Mouse (Mus musculus) liver, embryonic 15.5 days (tissue): ENCODE measurements around the gene Dchs1. TPM values are rescaled to one million over a fixed set of nuclear protein-coding genes. Genes with fewer than 3 reads are reported as not detected.

Source experiments
- ATAC-seq: fragments of 200-750 bp; cut with Nextera tagmentation; 2 replicates; pipeline ENCODE4 v1.8.0; 2017; ENCODE audit warnings: moderate number of reproducible peaks, mild to moderate bottlenecking, moderate library complexity; ENCODE audit not compliant: insufficient read depth
- H3K27ac ChIP-seq: fragments of 300-500 bp; sonication (generic); replicated peaks from 2 replicates; pipeline ENCODE4 v1.5.1; 2015; ENCODE audit warnings: mild to moderate bottlenecking, inconsistent platforms
- H3K27me3 ChIP-seq: fragments of 300-500 bp; sonication (generic); 2 replicates; pipeline ENCODE4 v1.6.1; 2015; ENCODE audit warnings: mild to moderate bottlenecking, inconsistent platforms
- H3K36me3 ChIP-seq: fragments of 300-500 bp; sonication (generic); replicated peaks from 2 replicates; pipeline ENCODE4 v1.6.1; 2015; ENCODE audit warnings: moderate library complexity, mild to moderate bottlenecking, inconsistent platforms
- H3K4me1 ChIP-seq: fragments of 300-500 bp; sonication (generic); replicated peaks from 2 replicates; pipeline ENCODE4 v1.6.1; 2015; ENCODE audit warnings: inconsistent platforms
- H3K4me2 ChIP-seq: fragments of 300-500 bp; sonication (generic); 2 replicates; pipeline ENCODE4 v1.6.1; 2015; ENCODE audit warnings: moderate library complexity, mild to moderate bottlenecking, inconsistent platforms
- H3K4me3 ChIP-seq: fragments of 300-500 bp; sonication (generic); replicated peaks from 2 replicates; pipeline ENCODE4 v1.5.1; 2015; ENCODE audit warnings: mild to moderate bottlenecking, inconsistent platforms
- H3K9ac ChIP-seq: fragments of 300-500 bp; sonication (generic); 2 replicates; pipeline ENCODE4 v1.6.1; 2015; ENCODE audit warnings: moderate library complexity, mild to moderate bottlenecking, inconsistent platforms
- H3K9me3 ChIP-seq: fragments of 300-500 bp; sonication (generic); replicated peaks from 2 replicates; pipeline ENCODE4 v1.6.1; 2016; ENCODE audit warnings: inconsistent platforms
- WGBS: fragments of 180-500 bp; shearing (Covaris S2); methylation state at CpG from one replicate; pipeline ENCODE4 v1.1.7; 2015; ENCODE audit warnings: mixed read lengths; ENCODE audit not compliant: insufficient replicate concordance; 5-methylcytosine and 5-hydroxymethylcytosine counted together
- polyA plus RNA-seq: library from polyadenylated mRNA; unstranded; fragments of >200 nt; fragmentation: Nextera tagmentation; extraction: Ambion mirVana; gene quantifications from 2 replicates; pipeline ENCODE4 v1.2.1, GENCODE M21; 2015

Dchs1 gene
- 0.76 and 0.82 TPM in 2 replicates for polyA plus RNA-seq

GRCm38 (mm10) chr7:105787285-105788140, at the start of gene Dchs1:
TSS of gene Dchs1 (minus strand) at chr7:105787654.
- peak within 1 kb of the TSS; percentile 60 for H3K4me2 ChIP-seq
- no peak within 1 kb of the TSS for H3K27ac ChIP-seq
- H3K36me3 ChIP-seq = no peaks in the 10 kb centered on the region
- H3K4me1 ChIP-seq = no peaks in the 10 kb centered on the region; the same call in 1 of the 2 replicates
- peak; percentile 43; the same call in 1 of the 2 replicates for ATAC-seq
- H3K9me3 ChIP-seq = no peaks in the 10 kb centered on the region
- peaks cover 85% of the 10 kb centered on the region for H3K27me3 ChIP-seq
- 2% methylated on average over 76 of the region's 97 CpGs for WGBS
- H3K9ac ChIP-seq = no peak within 1 kb of the TSS
- peak within 1 kb of the TSS; percentile 49 for H3K4me3 ChIP-seq

- ATAC-seq = no peak
- H3K4me3 ChIP-seq = no peak overlapping the region
- H3K36me3 ChIP-seq = no peaks in the 10 kb centered on the region
- 60% methylated on average over 7 of the region's 7 CpGs for WGBS
- no peaks in the 10 kb centered on the region for H3K9me3 ChIP-seq
- no peak overlapping the region for H3K27ac ChIP-seq
- H3K4me1 ChIP-seq = no peaks in the 10 kb centered on the region
- peaks cover 6% of the 10 kb centered on the region; the same call in 1 of the 2 replicates for H3K27me3 ChIP-seq
- no peak overlapping the region for H3K4me2 ChIP-seq
- H3K9ac ChIP-seq = no peak overlapping the region
These were observed 36.8 kb upstream of the Dchs1 start for GRCm38 (mm10) chr7:105824281-105824680.

GRCm38 (mm10) chr7:105818483-105818882, 31.0 kb upstream of the Dchs1 start:
- Histone ChIP-seq H3K4me2 (no peak overlapping the region), H3K27me3 (no peaks in the 10 kb centered on the region), H3K9ac (no peak overlapping the region), H3K4me3 (no peak overlapping the region), H3K27ac (no peak overlapping the region), H3K9me3 (no peaks in the 10 kb centered on the region), H3K36me3 (no peaks in the 10 kb centered on the region), H3K4me1 (no peaks in the 10 kb centered on the region)
- no peak for ATAC-seq
- 1% methylated on average over 1 of the region's 1 CpGs for WGBS

- H3K9me3 ChIP-seq = no peaks in the 10 kb centered on the region
These were observed 29.3 kb upstream of the Dchs1 start for GRCm38 (mm10) chr7:105816736-105817135.

DNA sequence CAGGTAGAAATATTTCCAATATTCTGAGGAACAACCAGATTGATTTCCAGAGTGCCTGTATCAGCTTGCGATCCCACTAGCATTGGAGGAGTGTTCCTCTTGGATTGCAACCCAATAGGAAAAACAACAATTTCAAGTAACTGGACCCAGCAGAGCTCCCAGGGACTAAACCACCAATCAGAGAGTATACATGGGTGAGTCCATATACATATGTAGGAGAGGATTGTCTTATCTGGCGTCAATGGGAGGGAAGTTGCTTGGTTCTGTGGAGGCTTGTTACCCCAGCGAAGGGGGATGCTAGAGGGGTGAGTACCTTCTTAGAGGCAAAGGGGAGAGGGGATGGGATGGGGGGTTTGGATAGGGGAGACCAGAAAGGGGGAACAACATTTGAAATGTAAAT, 25.9 kb upstream of the Dchs1 start:
- Histone ChIP-seq H3K36me3 (peaks cover 16% of the 10 kb centered on the region), H3K9me3 (no peaks in the 10 kb centered on the region), H3K4me3 (no peak overlapping the region), H3K27me3 (no peaks in the 10 kb centered on the region), H3K9ac (no peak overlapping the region), H3K4me1 (peaks cover 23% of the 10 kb centered on the region), H3K4me2 (no peak overlapping the region), H3K27ac (no peak overlapping the region)
- ATAC-seq = no peak
- 72% methylated on average over 3 of the region's 3 CpGs for WGBS

More at GRCm38 (mm10) chr7:105816736-105817135, 29.3 kb upstream of the Dchs1 start:
- Histone ChIP-seq H3K4me1 (no peaks in the 10 kb centered on the region), H3K4me2 (no peak overlapping the region), H3K27ac (no peak overlapping the region), H3K9ac (no peak overlapping the region), H3K36me3 (no peaks in the 10 kb centered on the region), H3K4me3 (no peak overlapping the region), H3K27me3 (no peaks in the 10 kb centered on the region)
- ATAC-seq = no peak

DNA sequence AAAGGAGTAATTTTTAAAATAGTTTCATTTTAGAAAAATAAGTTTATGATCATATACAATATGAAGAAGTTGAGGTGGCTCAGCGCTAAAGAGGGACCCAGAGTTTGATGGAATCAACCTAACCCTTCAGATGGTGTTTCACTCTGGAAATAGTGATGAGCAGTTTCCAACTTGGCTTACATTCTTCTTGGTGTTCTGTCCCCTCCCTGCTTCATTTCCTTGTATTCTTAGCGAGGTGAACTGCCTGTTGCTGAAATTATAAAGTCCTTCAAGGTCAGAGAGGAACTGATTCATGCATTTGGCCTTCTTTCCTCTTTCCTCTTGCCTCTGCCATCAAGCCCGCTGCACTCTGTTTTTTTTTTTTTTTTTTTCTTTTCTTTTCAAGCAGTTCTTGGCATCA, 25.1 kb upstream of the Dchs1 start:
- no peak for ATAC-seq
- H3K9ac ChIP-seq = no peak overlapping the region
- no peaks in the 10 kb centered on the region for H3K27me3 ChIP-seq
- no peak overlapping the region for H3K4me2 ChIP-seq
- no peak overlapping the region for H3K4me3 ChIP-seq
- WGBS = 55% methylated on average over 3 of the region's 3 CpGs
- peaks cover 16% of the 10 kb centered on the region for H3K36me3 ChIP-seq
- peaks cover 23% of the 10 kb centered on the region for H3K4me1 ChIP-seq
- H3K9me3 ChIP-seq = no peaks in the 10 kb centered on the region
- no peak overlapping the region for H3K27ac ChIP-seq

DNA sequence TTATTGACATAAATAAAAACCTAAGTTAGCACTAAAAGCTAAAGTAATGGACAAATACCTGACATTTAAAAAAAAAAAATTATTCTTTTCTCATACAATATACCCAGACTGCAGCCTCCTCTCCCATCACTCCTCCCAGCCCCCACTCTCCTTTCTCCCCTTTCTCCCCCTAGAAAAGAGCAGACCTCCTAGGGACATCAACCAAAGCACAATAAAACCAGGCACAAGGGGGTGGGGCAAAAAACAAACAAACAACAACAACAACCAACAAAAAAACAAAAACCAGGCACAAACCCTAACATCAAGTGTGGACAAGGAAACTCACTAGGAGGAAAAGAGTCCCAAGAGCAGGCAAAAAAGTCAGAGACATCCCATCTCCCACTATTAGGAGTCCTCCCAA, 24.1 kb upstream of the Dchs1 start:
- peak overlapping the region; percentile 88 for H3K4me3 ChIP-seq
- no peak overlapping the region for H3K27ac ChIP-seq
- H3K4me1 ChIP-seq = peaks cover 23% of the 10 kb centered on the region
- no peak overlapping the region for H3K9ac ChIP-seq
- no peaks in the 10 kb centered on the region for H3K27me3 ChIP-seq
- ATAC-seq = no peak
- no peaks in the 10 kb centered on the region for H3K9me3 ChIP-seq
- peak overlapping the region; percentile 86 for H3K4me2 ChIP-seq
- H3K36me3 ChIP-seq = peaks cover 16% of the 10 kb centered on the region

- peak within 1 kb of the TSS; percentile 88 for H3K4me3 ChIP-seq
- H3K27ac ChIP-seq = peak within 1 kb of the TSS; percentile 85
- H3K4me2 ChIP-seq = peak within 1 kb of the TSS; percentile 86
- under 1% methylated on average over 49 of the region's 52 CpGs for WGBS
- no peaks in the 10 kb centered on the region for H3K27me3 ChIP-seq
- H3K9ac ChIP-seq = peak within 1 kb of the TSS; percentile 93
- H3K4me1 ChIP-seq = peaks cover 23% of the 10 kb centered on the region
- ATAC-seq = peak; percentile 98
- H3K36me3 ChIP-seq = peaks cover 16% of the 10 kb centered on the region
- no peaks in the 10 kb centered on the region for H3K9me3 ChIP-seq
These were observed 23.5 kb upstream of the Dchs1 start, which contains the start of gene Mrpl17 for GRCm38 (mm10) chr7:105810877-105811489. TSS of gene Mrpl17 (minus strand) at chr7:105811099.

DNA sequence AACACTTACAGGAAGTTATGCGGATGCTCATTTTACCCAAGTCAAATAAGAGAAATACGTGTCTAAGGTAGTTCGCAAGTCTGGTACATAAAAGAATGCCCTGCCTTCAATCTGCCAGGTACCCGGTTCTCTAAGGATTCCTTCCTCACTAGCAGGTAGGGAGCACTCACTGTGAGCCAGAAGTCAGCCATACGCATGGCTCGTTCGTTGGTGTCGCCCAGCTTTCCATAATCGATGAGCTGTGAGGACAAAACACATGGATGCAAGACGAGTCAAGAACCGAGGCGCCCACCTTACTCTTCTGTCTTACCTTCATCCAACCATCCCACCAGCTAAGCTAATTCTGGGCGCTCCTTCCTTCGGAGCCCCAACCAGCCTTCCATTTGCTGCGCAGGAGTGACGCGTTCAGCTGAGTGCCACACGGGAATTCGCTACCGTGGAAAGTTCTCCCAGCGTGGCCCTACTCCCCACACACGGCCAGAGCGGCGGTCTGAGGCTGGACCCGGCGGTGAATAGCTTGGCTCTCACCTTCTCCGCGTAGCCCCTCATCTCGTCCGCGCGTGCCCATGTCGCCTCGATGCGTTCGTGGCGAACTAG, 22.9 kb upstream of the Dchs1 start:
- ATAC-seq = peak; percentile 16; the same call in 1 of the 2 replicates

DNA sequence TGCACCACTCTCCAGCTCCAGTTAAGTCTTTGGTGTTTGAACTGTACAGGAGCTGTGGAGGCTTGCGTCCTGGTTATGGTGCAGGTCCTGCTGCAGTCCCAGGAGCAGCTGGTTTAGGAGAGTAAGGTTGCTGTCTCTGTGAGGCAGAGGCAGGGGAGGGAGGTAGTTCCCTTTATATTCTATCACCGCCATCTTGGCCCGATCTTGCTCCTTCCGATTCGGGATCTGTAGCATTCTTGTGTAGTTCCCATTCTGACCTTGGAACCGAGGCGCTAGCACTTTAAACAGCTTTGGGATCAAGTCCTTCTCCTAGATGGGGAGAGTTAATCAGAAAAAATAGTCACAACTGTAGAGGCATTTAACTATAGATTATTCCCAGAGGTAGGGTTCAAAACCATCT, 22.4 kb upstream of the Dchs1 start:
- ATAC-seq = no peak
- peak overlapping the region; percentile 85; the same call in 1 of the 2 replicates for H3K27ac ChIP-seq
- peaks cover 23% of the 10 kb centered on the region for H3K4me1 ChIP-seq
- H3K9ac ChIP-seq = peak overlapping the region; percentile 93
- no peaks in the 10 kb centered on the region for H3K27me3 ChIP-seq
- peak overlapping the region; percentile 86 for H3K4me2 ChIP-seq
- 65% methylated on average over 7 of the region's 7 CpGs for WGBS
- peaks cover 16% of the 10 kb centered on the region for H3K36me3 ChIP-seq
- H3K9me3 ChIP-seq = no peaks in the 10 kb centered on the region
- peak overlapping the region; percentile 88 for H3K4me3 ChIP-seq

More for the DNA sequence above, 22.9 kb upstream of the Dchs1 start:
- no peaks in the 10 kb centered on the region for H3K9me3 ChIP-seq
- H3K36me3 ChIP-seq = peaks cover 16% of the 10 kb centered on the region
- H3K9ac ChIP-seq = peak overlapping the region; percentile 93
- H3K4me3 ChIP-seq = peak overlapping the region; percentile 88
- peaks cover 23% of the 10 kb centered on the region for H3K4me1 ChIP-seq
- H3K27me3 ChIP-seq = no peaks in the 10 kb centered on the region
- 2% methylated on average over 37 of the region's 37 CpGs for WGBS
- peak overlapping the region; percentile 85 for H3K27ac ChIP-seq
- peak overlapping the region; percentile 86 for H3K4me2 ChIP-seq

DNA sequence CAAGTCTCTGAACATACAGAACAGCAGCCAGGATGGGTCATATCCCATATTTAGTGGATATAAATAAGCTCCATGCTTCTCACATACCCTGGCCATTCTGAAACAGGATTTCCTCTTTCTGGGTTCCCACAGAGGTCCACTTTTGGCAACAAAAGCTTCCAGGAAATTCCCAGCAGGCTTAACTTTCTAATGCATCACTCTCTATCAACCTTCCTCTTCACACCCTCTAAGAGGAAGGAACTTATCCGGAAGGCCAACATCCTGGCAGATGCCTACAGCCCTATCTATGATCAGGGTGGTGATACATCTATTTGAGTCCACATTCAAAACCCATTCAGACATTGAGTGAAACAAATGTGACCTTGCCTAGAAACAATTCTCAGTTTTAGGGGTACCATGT, 20.9 kb upstream of the Dchs1 start:
- Histone ChIP-seq H3K9me3 (no peaks in the 10 kb centered on the region), H3K4me3 (no peak overlapping the region), H3K4me2 (no peak overlapping the region), H3K9ac (no peak overlapping the region), H3K27me3 (no peaks in the 10 kb centered on the region), H3K4me1 (peaks cover 23% of the 10 kb centered on the region), H3K36me3 (peaks cover 16% of the 10 kb centered on the region), H3K27ac (no peak overlapping the region)
- ATAC-seq = no peak
- 40% methylated on average over 1 of the region's 1 CpGs for WGBS
